Mouse (Mus musculus) ES-Bruce4 (cell line): Measurements from ENCODE around the gene Paf1.

ENCODE experiments used
- CTCF ChIP-seq: IDR thresholded peaks from one replicate; pipeline ENCODE4 v1.8.1; 2011; ENCODE audit warnings: low read depth, low read length
- POLR2A ChIP-seq: IDR thresholded peaks from one replicate; pipeline ENCODE4 v1.8.1; 2011; ENCODE audit warnings: low read length; ENCODE audit not compliant: insufficient read depth

GRCm38 (mm10) chr7:28356981-28357380 is 35.8 kb upstream of the Paf1 start:
- no peak for TF ChIP-seq CTCF
- TF ChIP-seq POLR2A, result no peak
